Mouse (Mus musculus): ENCODE data around the gene Tas2r110. TPM values are rescaled to one million over a fixed set of nuclear protein-coding genes. Genes with fewer than 3 reads are reported as not detected.

The Tas2r110 gene
- not detected in 2 replicates for total RNA-seq (2014; rRNA removed)
- polyA plus RNA-seq (2015; fragmentation: Nextera tagmentation; extraction: Ambion mirVana), result not detected in 2 replicates

- DNase-seq (ENCODE audit: low spot score), result no peak
Observed at GRCm38 (mm10) chr6:132867708-132868107, at the start of gene Tas2r110. Gene Tas2r110 (plus strand): TSS chr6:132868008.

GRCm38 (mm10) chr6:132846842-132847241 lies 21.0 kb upstream of the Tas2r110 start, which contains the start of gene Tas2r123:
Gene Tas2r123 (plus strand): TSS chr6:132847142.
- no peak for ATAC-seq (ENCODE audit: low FRiP score)
- Histone ChIP-seq H3K4me3 (ENCODE audit: low read depth, low read length) (no peak within 1 kb of the TSS), H3K27me3 (ENCODE audit: insufficient read depth, low read length) (no peaks in the 10 kb centered on the region), H3K4me1 (ENCODE audit: insufficient read depth, low read length) (no peaks in the 10 kb centered on the region), H3K4me2 (ENCODE audit: low read depth, low read length, poor library complexity, severe bottlenecking) (no peak within 1 kb of the TSS), H3K27ac (ENCODE audit: low read depth, low read length) (no peak within 1 kb of the TSS), H3K9ac (replicated peaks; ENCODE audit: low read length, poor library complexity, severe bottlenecking) (no peak within 1 kb of the TSS), H3K9me3 (ENCODE audit: low read length) (no peaks in the 10 kb centered on the region), H3K36me3 (ENCODE audit: insufficient read depth, low read length) (no peaks in the 10 kb centered on the region)
- no peak for TF ChIP-seq CTCF (IDR thresholded peaks at IDR 0.05)
- no peak for DNase-seq (ENCODE audit: low spot score)
- WGBS, result 88% methylated on average over 1 of the region's 1 CpGs

More at GRCm38 (mm10) chr6:132867708-132868107, at the start of gene Tas2r110:
- H3K9me3 ChIP-seq (ENCODE audit: low read length), result no peaks in the 10 kb centered on the region
- no peaks in the 10 kb centered on the region for H3K4me1 ChIP-seq (ENCODE audit: insufficient read depth, low read length)
- no peaks in the 10 kb centered on the region for H3K36me3 ChIP-seq (ENCODE audit: insufficient read depth, low read length)
- H3K4me2 ChIP-seq (ENCODE audit: low read depth, low read length, poor library complexity, severe bottlenecking), result no peak within 1 kb of the TSS
- H3K9ac ChIP-seq (replicated peaks; ENCODE audit: low read length, poor library complexity, severe bottlenecking), result no peak within 1 kb of the TSS
- no peak for ATAC-seq (ENCODE audit: low FRiP score)
- H3K27me3 ChIP-seq (ENCODE audit: insufficient read depth, low read length), result no peaks in the 10 kb centered on the region
- H3K27ac ChIP-seq (ENCODE audit: low read depth, low read length), result no peak within 1 kb of the TSS
- H3K4me3 ChIP-seq (ENCODE audit: low read depth, low read length), result no peak within 1 kb of the TSS
- TF ChIP-seq CTCF (IDR thresholded peaks at IDR 0.05), result no peak

DNA sequence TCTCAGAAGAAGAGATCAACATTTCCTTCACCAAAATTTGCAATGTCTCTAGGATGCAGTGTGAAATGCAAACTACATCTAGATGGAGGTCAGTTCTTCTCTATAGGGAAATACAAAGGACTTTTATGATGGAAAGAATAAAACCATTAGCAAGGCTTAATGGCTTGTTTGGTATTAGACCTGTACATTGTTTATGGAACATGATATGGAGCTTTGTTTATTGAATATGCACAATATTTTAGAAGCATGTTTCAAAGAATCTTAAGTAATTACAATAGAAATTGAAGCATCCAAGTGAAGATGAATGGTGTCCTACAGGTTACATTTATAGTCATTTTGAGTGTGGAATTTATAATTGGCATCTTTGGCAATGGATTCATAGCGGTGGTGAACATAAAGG lies 12.7 kb upstream of the Tas2r110 start, which contains the start of gene Tas2r116:
Gene Tas2r116, plus strand, starts transcription at position 301 of the 400 bp plus-strand sequence.
- H3K9ac ChIP-seq (replicated peaks; ENCODE audit: low read length, poor library complexity, severe bottlenecking), result no peak within 1 kb of the TSS
- no peak for TF ChIP-seq CTCF (IDR thresholded peaks at IDR 0.05)
- no peak within 1 kb of the TSS for H3K4me3 ChIP-seq (ENCODE audit: low read depth, low read length)
- no peak within 1 kb of the TSS for H3K4me2 ChIP-seq (ENCODE audit: low read depth, low read length, poor library complexity, severe bottlenecking)
- ATAC-seq (ENCODE audit: low FRiP score) (no peak), DNase-seq (ENCODE audit: low spot score) (no peak)
- no peaks in the 10 kb centered on the region for H3K36me3 ChIP-seq (ENCODE audit: insufficient read depth, low read length)
- no peak within 1 kb of the TSS for H3K27ac ChIP-seq (ENCODE audit: low read depth, low read length)
- no peaks in the 10 kb centered on the region for H3K4me1 ChIP-seq (ENCODE audit: insufficient read depth, low read length)
- no peaks in the 10 kb centered on the region for H3K9me3 ChIP-seq (ENCODE audit: low read length)
- H3K27me3 ChIP-seq (ENCODE audit: insufficient read depth, low read length), result no peaks in the 10 kb centered on the region
- WGBS, result 80% methylated on average over 1 of the region's 1 CpGs

DNA sequence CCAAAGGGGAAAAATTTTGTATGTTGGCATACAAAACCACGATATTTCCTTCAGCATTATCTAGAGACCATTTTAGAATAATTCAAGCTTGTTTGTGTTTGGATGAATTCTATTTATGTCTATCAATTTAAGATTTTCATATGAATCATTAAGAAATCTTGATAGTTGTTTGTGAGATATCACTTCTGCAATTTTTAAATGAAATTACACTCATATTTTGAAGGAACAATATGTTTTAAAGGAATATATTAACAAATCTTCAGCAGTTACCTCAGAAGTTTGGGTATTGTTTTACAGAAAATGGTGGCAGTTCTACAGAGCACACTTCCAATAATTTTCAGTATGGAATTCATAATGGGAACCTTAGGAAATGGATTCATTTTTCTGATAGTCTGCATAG lies 24.9 kb downstream of the Tas2r110 start, which contains the start of gene Tas2r113:
Gene Tas2r113, plus strand, starts transcription at position 301 of the 400 bp plus-strand sequence.
- WGBS, result 64% methylated on average over 1 of the region's 1 CpGs
- no peaks in the 10 kb centered on the region for H3K36me3 ChIP-seq (ENCODE audit: insufficient read depth, low read length)
- no peak within 1 kb of the TSS for H3K9ac ChIP-seq (replicated peaks; ENCODE audit: low read length, poor library complexity, severe bottlenecking)
- no peak within 1 kb of the TSS for H3K27ac ChIP-seq (ENCODE audit: low read depth, low read length)
- DNase-seq (ENCODE audit: low spot score) (no peak), ATAC-seq (ENCODE audit: low FRiP score) (no peak)
- H3K9me3 ChIP-seq (ENCODE audit: low read length), result no peaks in the 10 kb centered on the region
- H3K4me2 ChIP-seq (ENCODE audit: low read depth, low read length, poor library complexity, severe bottlenecking), result no peak within 1 kb of the TSS
- H3K4me1 ChIP-seq (ENCODE audit: insufficient read depth, low read length), result no peaks in the 10 kb centered on the region
- TF ChIP-seq CTCF (IDR thresholded peaks at IDR 0.05), result no peak
- no peaks in the 10 kb centered on the region for H3K27me3 ChIP-seq (ENCODE audit: insufficient read depth, low read length)
- H3K4me3 ChIP-seq (ENCODE audit: low read depth, low read length), result no peak within 1 kb of the TSS

DNA sequence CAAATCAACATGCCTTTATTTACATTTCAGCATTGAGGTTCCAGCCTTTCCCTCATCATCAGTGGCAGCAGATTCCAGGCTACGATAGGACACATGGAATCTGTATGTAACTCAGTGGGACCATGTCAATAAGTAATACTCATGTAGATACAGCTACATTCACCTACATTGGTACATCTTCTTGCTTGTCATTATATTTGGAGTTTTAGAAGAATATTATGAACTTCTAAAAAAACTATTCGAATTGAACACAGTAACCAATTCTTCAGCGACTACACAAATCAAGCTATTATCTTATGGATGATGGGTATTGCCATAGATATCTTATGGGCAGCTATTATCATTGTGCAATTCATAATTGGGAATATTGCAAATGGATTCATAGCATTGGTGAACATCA lies 41.5 kb downstream of the Tas2r110 start, which contains the start of gene Tas2r125:
Gene Tas2r125, plus strand, starts transcription at position 301 of the 400 bp plus-strand sequence.
- H3K36me3 ChIP-seq (ENCODE audit: insufficient read depth, low read length), result no peaks in the 10 kb centered on the region
- no peak for TF ChIP-seq CTCF (IDR thresholded peaks at IDR 0.05)
- WGBS, result 88% methylated on average over 3 of the region's 3 CpGs

More for the DNA sequence above, 41.5 kb downstream of the Tas2r110 start, which contains the start of gene Tas2r125:
- Histone ChIP-seq H3K27me3 (ENCODE audit: insufficient read depth, low read length) (no peaks in the 10 kb centered on the region), H3K9me3 (ENCODE audit: low read length) (no peaks in the 10 kb centered on the region), H3K4me2 (ENCODE audit: low read depth, low read length, poor library complexity, severe bottlenecking) (no peak within 1 kb of the TSS), H3K27ac (ENCODE audit: low read depth, low read length) (no peak within 1 kb of the TSS), H3K9ac (replicated peaks; ENCODE audit: low read length, poor library complexity, severe bottlenecking) (no peak within 1 kb of the TSS), H3K4me3 (ENCODE audit: low read depth, low read length) (no peak within 1 kb of the TSS), H3K4me1 (ENCODE audit: insufficient read depth, low read length) (no peaks in the 10 kb centered on the region)
- DNase-seq (ENCODE audit: low spot score), result no peak
- no peak for ATAC-seq (ENCODE audit: low FRiP score)

Other genes with a start within 250 kb of the Tas2r110 start
- gene A630073D07Rik, start 216.5 kb upstream of the Tas2r110 start, total RNA-seq (2014; rRNA removed), result not detected in 2 replicates
- gene A630073D07Rik, start 216.5 kb upstream of the Tas2r110 start, polyA plus RNA-seq (2015; fragmentation: Nextera tagmentation; extraction: Ambion mirVana), result not detected in 2 replicates
- not detected in 2 replicates for gene Tas2r120, start 211.1 kb upstream of the Tas2r110 start, total RNA-seq (2014; rRNA removed)
- gene Tas2r120, start 211.1 kb upstream of the Tas2r110 start, polyA plus RNA-seq (2015; fragmentation: Nextera tagmentation; extraction: Ambion mirVana), result not detected in 2 replicates
- not detected in 2 replicates for gene Tas2r121, start 167.0 kb upstream of the Tas2r110 start, total RNA-seq (2014; rRNA removed)
- not detected in 2 replicates for gene Tas2r121, start 167.0 kb upstream of the Tas2r110 start, polyA plus RNA-seq (2015; fragmentation: Nextera tagmentation; extraction: Ambion mirVana)
- not detected in 2 replicates for gene Tas2r122, start 156.1 kb upstream of the Tas2r110 start, total RNA-seq (2014; rRNA removed)
- gene Tas2r122, start 156.1 kb upstream of the Tas2r110 start, polyA plus RNA-seq (2015; fragmentation: Nextera tagmentation; extraction: Ambion mirVana), result not detected in 2 replicates
- gene Tas2r115, start 130.0 kb upstream of the Tas2r110 start, total RNA-seq (2014; rRNA removed), result not detected in 2 replicates
- not detected in 2 replicates for gene Tas2r115, start 130.0 kb upstream of the Tas2r110 start, polyA plus RNA-seq (2015; fragmentation: Nextera tagmentation; extraction: Ambion mirVana)
- not detected in 2 replicates for gene Tas2r124, start 113.3 kb upstream of the Tas2r110 start, total RNA-seq (2014; rRNA removed)
- gene Tas2r124, start 113.3 kb upstream of the Tas2r110 start, polyA plus RNA-seq (2015; fragmentation: Nextera tagmentation; extraction: Ambion mirVana), result not detected in 2 replicates
- not detected in 2 replicates for gene Tas2r102, start 105.9 kb upstream of the Tas2r110 start, total RNA-seq (2014; rRNA removed)
- gene Tas2r102, start 105.9 kb upstream of the Tas2r110 start, polyA plus RNA-seq (2015; fragmentation: Nextera tagmentation; extraction: Ambion mirVana), result not detected in 2 replicates
- gene Tas2r136, start 89.8 kb upstream of the Tas2r110 start, total RNA-seq (2014; rRNA removed), result not detected in 2 replicates
- not detected in 2 replicates for gene Tas2r136, start 89.8 kb upstream of the Tas2r110 start, polyA plus RNA-seq (2015; fragmentation: Nextera tagmentation; extraction: Ambion mirVana)
- not detected in 2 replicates for gene Tas2r117, start 65.2 kb upstream of the Tas2r110 start, total RNA-seq (2014; rRNA removed)
- not detected in 2 replicates for gene Tas2r117, start 65.2 kb upstream of the Tas2r110 start, polyA plus RNA-seq (2015; fragmentation: Nextera tagmentation; extraction: Ambion mirVana)
- not detected in 2 replicates for gene Tas2r123, start 20.9 kb upstream of the Tas2r110 start, total RNA-seq (2014; rRNA removed)
- gene Tas2r123, start 20.9 kb upstream of the Tas2r110 start, polyA plus RNA-seq (2015; fragmentation: Nextera tagmentation; extraction: Ambion mirVana), result not detected in 2 replicates
- gene Tas2r116, start 12.6 kb upstream of the Tas2r110 start, total RNA-seq (2014; rRNA removed), result not detected in 2 replicates
- not detected in 2 replicates for gene Tas2r116, start 12.6 kb upstream of the Tas2r110 start, polyA plus RNA-seq (2015; fragmentation: Nextera tagmentation; extraction: Ambion mirVana)
- not detected in 2 replicates for gene Tas2r113, start 25.0 kb downstream of the Tas2r110 start, total RNA-seq (2014; rRNA removed)
- not detected in 2 replicates for gene Tas2r113, start 25.0 kb downstream of the Tas2r110 start, polyA plus RNA-seq (2015; fragmentation: Nextera tagmentation; extraction: Ambion mirVana)
- not detected in 2 replicates for gene Tas2r125, start 41.6 kb downstream of the Tas2r110 start, total RNA-seq (2014; rRNA removed)
- gene Tas2r125, start 41.6 kb downstream of the Tas2r110 start, polyA plus RNA-seq (2015; fragmentation: Nextera tagmentation; extraction: Ambion mirVana), result not detected in 2 replicates
- gene Tas2r129, start 83.1 kb downstream of the Tas2r110 start, total RNA-seq (2014; rRNA removed), result not detected in 2 replicates
- not detected in 2 replicates for gene Tas2r129, start 83.1 kb downstream of the Tas2r110 start, polyA plus RNA-seq (2015; fragmentation: Nextera tagmentation; extraction: Ambion mirVana)
- not detected in 2 replicates for gene Tas2r131, start 89.9 kb downstream of the Tas2r110 start, total RNA-seq (2014; rRNA removed)
- gene Tas2r131, start 89.9 kb downstream of the Tas2r110 start, polyA plus RNA-seq (2015; fragmentation: Nextera tagmentation; extraction: Ambion mirVana), result not detected in 2 replicates
- gene Tas2r109, start 113.0 kb downstream of the Tas2r110 start, total RNA-seq (2014; rRNA removed), result not detected in 2 replicates
- gene Tas2r109, start 113.0 kb downstream of the Tas2r110 start, polyA plus RNA-seq (2015; fragmentation: Nextera tagmentation; extraction: Ambion mirVana), result not detected in 2 replicates
- gene Tas2r103, start 169.1 kb downstream of the Tas2r110 start, total RNA-seq (2014; rRNA removed), result not detected in 2 replicates
- not detected in 2 replicates for gene Tas2r103, start 169.1 kb downstream of the Tas2r110 start, polyA plus RNA-seq (2015; fragmentation: Nextera tagmentation; extraction: Ambion mirVana)
- gene Tas2r140, start 187.8 kb downstream of the Tas2r110 start, total RNA-seq (2014; rRNA removed), result not detected in 2 replicates
- not detected in 2 replicates for gene Tas2r140, start 187.8 kb downstream of the Tas2r110 start, polyA plus RNA-seq (2015; fragmentation: Nextera tagmentation; extraction: Ambion mirVana)
- gene Smim10l1, start 236.9 kb downstream of the Tas2r110 start, total RNA-seq (2014; rRNA removed), result 185 and 229 TPM in 2 replicates
- 149 and 160 TPM in 2 replicates for gene Smim10l1, start 236.9 kb downstream of the Tas2r110 start, polyA plus RNA-seq (2015; fragmentation: Nextera tagmentation; extraction: Ambion mirVana)